Mouse (Mus musculus): ENCODE measurements around the gene Hspb11. TPM values are rescaled to one million over a fixed set of nuclear protein-coding genes. Genes with fewer than 3 reads are reported as not detected.

Gene Hspb11
- polyA plus RNA-seq, 1 experiment from 2014 or later, result 40.6 TPM

DNA sequence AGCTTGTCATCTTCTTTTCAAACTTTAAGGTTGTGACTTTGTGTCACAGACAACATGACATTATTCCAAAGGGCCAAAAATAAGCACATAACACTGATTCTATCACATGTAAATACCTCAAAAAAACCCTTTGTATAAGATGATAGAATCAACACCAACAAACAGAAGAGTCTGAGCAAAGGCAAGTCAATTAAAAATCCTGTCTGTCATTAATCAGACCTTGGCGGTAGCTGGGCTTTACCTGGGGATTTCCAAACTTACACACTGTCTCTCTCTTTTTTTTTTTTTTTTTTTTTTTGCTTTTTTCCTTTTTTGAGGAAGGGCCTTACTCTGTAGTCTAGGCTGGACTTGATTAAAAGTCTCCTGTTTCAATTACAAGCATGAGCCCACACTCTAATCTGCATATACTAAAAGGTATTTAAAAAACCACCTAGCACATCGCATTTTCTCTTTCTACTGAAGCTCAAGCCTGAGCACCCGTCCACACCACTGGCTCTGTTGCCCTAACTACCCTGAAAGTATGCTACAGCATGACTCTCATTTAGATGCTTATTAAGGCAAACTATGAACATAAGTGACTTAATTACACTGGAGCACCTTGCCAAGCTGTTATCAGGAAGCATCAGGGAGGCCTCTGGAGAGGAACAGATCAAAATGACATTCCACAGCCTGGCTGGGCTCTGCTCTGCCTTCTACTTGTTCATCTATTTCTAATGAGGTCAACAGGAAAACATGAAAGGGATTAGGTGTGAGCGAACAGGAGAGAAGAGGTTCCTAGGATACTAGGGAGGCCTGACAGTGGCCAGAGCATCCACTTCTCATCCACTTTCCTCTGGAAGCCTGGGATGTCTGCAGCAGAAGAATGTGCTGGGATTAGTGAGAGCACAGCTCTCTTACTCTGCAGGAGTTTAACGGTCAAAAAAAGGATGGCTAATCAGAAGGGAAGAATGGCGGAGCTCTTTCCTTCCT, 9.7 kb upstream of the Hspb11 start:
- H3K4me1 ChIP-seq (ENCODE audit: control insufficient read depth in 2 of 2, insufficient read depth in 2 of 2, low read length in 2 of 2), result peaks cover 6 to 42% of the 10 kb centered on the region in 2 experiments
- H3K9me3 ChIP-seq (ENCODE audit: control insufficient read depth, low read length), result no peaks in the 10 kb centered on the region
- no peak overlapping the region for H3K9ac ChIP-seq (ENCODE audit: low read length)
- no peaks in the 10 kb centered on the region for H3K27me3 ChIP-seq (ENCODE audit: control insufficient read depth, insufficient read depth, low read length)
- peak overlapping the region; percentile 9; the same call in 1 of the 2 replicates for H3K4me2 ChIP-seq (ENCODE audit: low read length)
- H3K27ac ChIP-seq (replicated peaks in 1 of 2; ENCODE audit: control insufficient read depth in 1 of 2, insufficient read depth in 1 of 2, low read depth in 2 of 2, low read length in 2 of 2), result peak overlapping the region in 1 of 2 experiments; percentile 34; a peak in 1 of 4 replicates
- WGBS, result 50% methylated on average over 6 of the region's 6 CpGs
- H3K4me3 ChIP-seq (ENCODE audit: control insufficient read depth in 1 of 2, insufficient read depth in 1 of 2, low read depth in 1 of 2, low read length in 2 of 2), result no peak overlapping the region
- ATAC-seq (ENCODE audit: insufficient number of reproducible peaks, insufficient read depth, low FRiP score, low read depth), result no peak
- H3K36me3 ChIP-seq (ENCODE audit: control insufficient read depth, insufficient read depth, low read length), result peaks cover 44% of the 10 kb centered on the region

DNA sequence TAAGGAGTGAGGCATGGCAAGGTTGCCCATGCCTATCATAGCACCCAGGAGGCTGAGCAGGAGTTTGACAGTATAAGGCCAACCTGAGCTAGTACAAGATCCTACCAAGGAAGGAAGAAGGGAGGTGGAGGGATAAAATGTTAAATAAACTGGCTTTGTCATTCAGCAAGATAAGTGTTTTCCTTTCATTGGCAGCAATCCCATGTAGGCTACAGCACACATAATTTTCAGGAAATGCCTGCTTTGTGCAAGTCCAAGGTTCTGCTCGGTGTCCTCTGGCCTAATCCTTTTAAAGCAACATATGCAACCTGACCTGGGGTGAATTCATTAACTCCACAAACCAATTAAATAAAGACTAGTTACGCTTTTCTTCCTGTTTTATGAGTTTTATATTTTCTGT, 8.0 kb upstream of the Hspb11 start:
- no peak overlapping the region for H3K9ac ChIP-seq (ENCODE audit: low read length)
- peaks cover 9 to 55% of the 10 kb centered on the region in 2 experiments for H3K4me1 ChIP-seq (ENCODE audit: control insufficient read depth in 2 of 2, insufficient read depth in 2 of 2, low read length in 2 of 2)
- H3K36me3 ChIP-seq (ENCODE audit: control insufficient read depth, insufficient read depth, low read length), result peaks cover 27% of the 10 kb centered on the region
- H3K4me3 ChIP-seq (ENCODE audit: control insufficient read depth in 1 of 2, insufficient read depth in 1 of 2, low read depth in 1 of 2, low read length in 2 of 2), result no peak overlapping the region
- H3K9me3 ChIP-seq (ENCODE audit: control insufficient read depth, low read length), result no peaks in the 10 kb centered on the region
- no peak overlapping the region for H3K4me2 ChIP-seq (ENCODE audit: low read length)
- no peaks in the 10 kb centered on the region for H3K27me3 ChIP-seq (ENCODE audit: control insufficient read depth, insufficient read depth, low read length)
- H3K27ac ChIP-seq (replicated peaks in 1 of 2; ENCODE audit: control insufficient read depth in 1 of 2, insufficient read depth in 1 of 2, low read depth in 2 of 2, low read length in 2 of 2), result peak overlapping the region in 1 of 2 experiments; percentile 72; a peak in 3 of 4 replicates
- no peak for ATAC-seq (ENCODE audit: insufficient number of reproducible peaks, insufficient read depth, low FRiP score, low read depth)
- 64% methylated on average over 2 of the region's 2 CpGs for WGBS

DNA sequence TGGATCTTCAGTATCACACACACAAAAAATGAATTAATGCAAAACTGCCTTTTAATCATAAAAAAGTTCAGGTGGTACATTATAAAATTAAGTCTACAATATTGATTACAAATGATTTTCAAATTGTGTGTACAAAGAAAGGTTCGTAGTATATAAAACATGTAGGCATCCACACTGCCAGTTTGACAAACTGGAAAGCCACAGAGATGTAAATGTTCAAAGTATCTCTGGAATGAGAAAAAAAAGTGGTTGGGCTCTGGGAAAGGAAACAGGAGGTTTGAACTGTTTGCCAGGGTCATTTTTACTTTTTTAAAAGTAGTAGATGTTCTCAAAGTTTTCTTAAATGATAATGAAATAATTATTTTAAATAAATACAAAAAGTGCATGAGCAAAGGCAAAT, 7.4 kb upstream of the Hspb11 start:
- Histone ChIP-seq H3K9ac (ENCODE audit: low read length) (no peak overlapping the region), H3K4me3 (ENCODE audit: control insufficient read depth in 1 of 2, insufficient read depth in 1 of 2, low read depth in 1 of 2, low read length in 2 of 2) (no peak overlapping the region), H3K27ac (replicated peaks in 1 of 2; ENCODE audit: control insufficient read depth in 1 of 2, insufficient read depth in 1 of 2, low read depth in 2 of 2, low read length in 2 of 2) (peak overlapping the region in 1 of 2 experiments; percentile 72; a peak in 2 of 4 replicates), H3K36me3 (ENCODE audit: control insufficient read depth, insufficient read depth, low read length) (peaks cover 20% of the 10 kb centered on the region), H3K4me1 (ENCODE audit: control insufficient read depth in 2 of 2, insufficient read depth in 2 of 2, low read length in 2 of 2) (peaks cover 9 to 57% of the 10 kb centered on the region in 2 experiments), H3K9me3 (ENCODE audit: control insufficient read depth, low read length) (no peaks in the 10 kb centered on the region), H3K4me2 (ENCODE audit: low read length) (no peak overlapping the region), H3K27me3 (ENCODE audit: control insufficient read depth, insufficient read depth, low read length) (no peaks in the 10 kb centered on the region)
- no peak for ATAC-seq (ENCODE audit: insufficient number of reproducible peaks, insufficient read depth, low FRiP score, low read depth)
- 19% methylated on average over 1 of the region's 1 CpGs for WGBS

DNA sequence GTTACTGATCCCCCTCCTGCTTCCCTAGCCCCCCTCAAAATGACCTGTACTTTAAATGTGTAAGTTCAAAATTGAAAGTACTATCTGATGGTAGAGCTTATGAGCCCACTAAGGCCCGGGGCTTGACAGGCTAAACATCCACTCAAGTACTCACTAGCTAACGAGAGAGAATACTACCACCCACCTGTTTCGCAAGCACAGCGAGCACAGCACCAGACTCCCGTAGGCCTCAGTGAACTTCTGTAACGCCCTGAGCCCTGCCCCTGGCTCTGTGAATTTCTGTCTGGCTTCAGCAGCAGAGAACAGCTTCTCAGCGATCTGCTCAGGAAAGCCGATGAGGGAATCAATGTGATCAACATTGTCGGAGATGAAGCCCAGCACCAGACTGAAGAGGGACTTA, 6.3 kb upstream of the Hspb11 start:
- ATAC-seq (ENCODE audit: insufficient number of reproducible peaks, insufficient read depth, low FRiP score, low read depth), result no peak
- H3K4me2 ChIP-seq (ENCODE audit: low read length), result no peak overlapping the region
- peaks cover 9 to 63% of the 10 kb centered on the region in 2 experiments for H3K4me1 ChIP-seq (ENCODE audit: control insufficient read depth in 2 of 2, insufficient read depth in 2 of 2, low read length in 2 of 2)
- peaks cover 10% of the 10 kb centered on the region for H3K36me3 ChIP-seq (ENCODE audit: control insufficient read depth, insufficient read depth, low read length)
- no peak overlapping the region for H3K4me3 ChIP-seq (ENCODE audit: control insufficient read depth in 1 of 2, insufficient read depth in 1 of 2, low read depth in 1 of 2, low read length in 2 of 2)
- H3K27me3 ChIP-seq (ENCODE audit: control insufficient read depth, insufficient read depth, low read length), result no peaks in the 10 kb centered on the region
- H3K9ac ChIP-seq (ENCODE audit: low read length), result peak overlapping the region; percentile 25; the same call in 1 of the 2 replicates
- H3K9me3 ChIP-seq (ENCODE audit: control insufficient read depth, low read length), result no peaks in the 10 kb centered on the region
- 62% methylated on average over 9 of the region's 9 CpGs for WGBS
- H3K27ac ChIP-seq (replicated peaks in 1 of 2; ENCODE audit: control insufficient read depth in 1 of 2, insufficient read depth in 1 of 2, low read depth in 2 of 2, low read length in 2 of 2), result 0 out of 4 replicates have a peak overlapping the region, but pooled peaks of 1 of the 2 experiments have one; percentile 24

DNA sequence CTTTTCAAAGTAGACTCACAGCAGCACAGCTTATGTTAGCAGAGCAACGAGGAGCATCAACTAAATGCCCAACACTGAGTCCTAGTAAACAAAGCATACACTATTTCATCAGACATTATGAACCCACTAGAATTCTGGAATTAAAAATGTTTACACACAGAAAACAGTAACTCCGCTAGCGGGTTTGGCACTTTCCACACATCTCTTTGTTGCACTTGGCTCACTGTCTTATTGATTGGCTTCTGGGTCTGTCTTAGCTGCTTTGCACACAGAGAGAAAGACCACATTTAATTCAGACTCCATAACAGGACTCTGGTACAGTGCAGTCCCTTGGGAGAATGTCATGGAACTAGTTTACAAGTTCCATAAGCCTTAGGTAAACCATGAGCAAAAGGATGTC, 5.3 kb upstream of the Hspb11 start:
- Histone ChIP-seq H3K4me2 (ENCODE audit: low read length) (no peak overlapping the region), H3K4me3 (ENCODE audit: control insufficient read depth in 1 of 2, insufficient read depth in 1 of 2, low read depth in 1 of 2, low read length in 2 of 2) (no peak overlapping the region), H3K9me3 (ENCODE audit: control insufficient read depth, low read length) (no peaks in the 10 kb centered on the region), H3K4me1 (ENCODE audit: control insufficient read depth in 2 of 2, insufficient read depth in 2 of 2, low read length in 2 of 2) (peaks cover 13 to 68% of the 10 kb centered on the region in 2 experiments), H3K27ac (replicated peaks in 1 of 2; ENCODE audit: control insufficient read depth in 1 of 2, insufficient read depth in 1 of 2, low read depth in 2 of 2, low read length in 2 of 2) (no peak overlapping the region), H3K9ac (ENCODE audit: low read length) (no peak overlapping the region), H3K36me3 (ENCODE audit: control insufficient read depth, insufficient read depth, low read length) (0 out of 2 replicates have a peak, but pooled peaks cover 5% of the 10 kb centered on the region), H3K27me3 (ENCODE audit: control insufficient read depth, insufficient read depth, low read length) (no peaks in the 10 kb centered on the region)
- WGBS, result 84% methylated on average over 3 of the region's 3 CpGs
- no peak for ATAC-seq (ENCODE audit: insufficient number of reproducible peaks, insufficient read depth, low FRiP score, low read depth)

DNA sequence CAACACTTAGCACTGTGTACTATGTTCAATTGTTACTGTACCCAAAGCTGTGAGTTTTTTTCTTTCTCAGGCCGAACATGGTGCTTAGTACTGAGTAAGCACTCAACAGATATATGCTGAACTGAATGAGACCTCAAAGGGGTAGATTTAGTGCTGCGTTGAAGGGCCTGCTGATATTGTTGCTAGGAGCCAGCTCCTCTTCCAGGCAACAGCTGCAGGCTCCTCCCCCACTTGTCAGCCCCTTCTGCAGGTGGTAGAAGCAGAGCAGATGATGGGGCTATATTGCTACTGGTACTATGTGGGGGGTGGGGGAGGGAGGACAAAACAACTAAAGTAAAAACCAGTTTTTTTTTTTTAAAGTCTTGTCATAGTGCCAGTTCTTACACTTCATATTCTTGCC, 3.9 kb upstream of the Hspb11 start:
- Histone ChIP-seq H3K9ac (ENCODE audit: low read length) (peak overlapping the region; percentile 4; the same call in 1 of the 2 replicates), H3K4me1 (ENCODE audit: control insufficient read depth in 2 of 2, insufficient read depth in 2 of 2, low read length in 2 of 2) (peaks cover 11 to 60% of the 10 kb centered on the region in 2 experiments), H3K4me2 (ENCODE audit: low read length) (no peak overlapping the region), H3K9me3 (ENCODE audit: control insufficient read depth, low read length) (no peaks in the 10 kb centered on the region), H3K36me3 (ENCODE audit: control insufficient read depth, insufficient read depth, low read length) (0 out of 2 replicates have a peak, but pooled peaks cover 4% of the 10 kb centered on the region), H3K27me3 (ENCODE audit: control insufficient read depth, insufficient read depth, low read length) (no peaks in the 10 kb centered on the region), H3K27ac (replicated peaks in 1 of 2; ENCODE audit: control insufficient read depth in 1 of 2, insufficient read depth in 1 of 2, low read depth in 2 of 2, low read length in 2 of 2) (peak overlapping the region in 1 of 2 experiments; percentile 38; a peak in 2 of 4 replicates), H3K4me3 (ENCODE audit: control insufficient read depth in 1 of 2, insufficient read depth in 1 of 2, low read depth in 1 of 2, low read length in 2 of 2) (no peak overlapping the region)
- no peak for ATAC-seq (ENCODE audit: insufficient number of reproducible peaks, insufficient read depth, low FRiP score, low read depth)
- WGBS, result 9% methylated on average over 2 of the region's 2 CpGs

DNA sequence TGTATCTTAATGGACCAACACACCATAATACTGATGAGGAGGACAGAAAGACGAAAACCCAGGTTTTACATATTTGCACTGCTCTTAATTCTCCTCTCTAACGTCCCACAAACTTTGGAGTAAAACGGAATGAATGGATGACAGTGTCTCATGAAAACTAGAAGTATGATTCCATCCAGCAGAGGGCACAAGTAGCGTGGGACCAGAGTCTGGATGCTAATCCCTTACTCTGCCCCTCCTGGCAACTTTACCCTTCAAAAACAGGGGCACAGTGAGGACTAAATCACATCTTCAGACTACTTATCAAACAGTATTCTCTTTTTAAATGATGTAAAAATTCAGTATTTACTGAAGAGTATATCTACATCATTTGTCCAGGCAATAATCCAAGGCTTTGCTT, 2.9 kb upstream of the Hspb11 start:
- Histone ChIP-seq H3K4me1 (ENCODE audit: control insufficient read depth in 2 of 2, insufficient read depth in 2 of 2, low read length in 2 of 2) (peaks cover 13 to 51% of the 10 kb centered on the region in 2 experiments), H3K4me3 (ENCODE audit: control insufficient read depth in 1 of 2, insufficient read depth in 1 of 2, low read depth in 1 of 2, low read length in 2 of 2) (no peak overlapping the region), H3K4me2 (ENCODE audit: low read length) (no peak overlapping the region), H3K27me3 (ENCODE audit: control insufficient read depth, insufficient read depth, low read length) (no peaks in the 10 kb centered on the region), H3K9ac (ENCODE audit: low read length) (no peak overlapping the region), H3K27ac (replicated peaks in 1 of 2; ENCODE audit: control insufficient read depth in 1 of 2, insufficient read depth in 1 of 2, low read depth in 2 of 2, low read length in 2 of 2) (no peak overlapping the region), H3K36me3 (ENCODE audit: control insufficient read depth, insufficient read depth, low read length) (0 out of 2 replicates have a peak, but pooled peaks cover 4% of the 10 kb centered on the region), H3K9me3 (ENCODE audit: control insufficient read depth, low read length) (no peaks in the 10 kb centered on the region)
- ATAC-seq (ENCODE audit: insufficient number of reproducible peaks, insufficient read depth, low FRiP score, low read depth), result no peak
- 19% methylated on average over 4 of the region's 4 CpGs for WGBS

Data from heart, embryonic 14.5 days (tissue).